Mouse (Mus musculus) liver, embryonic 14.5 days (tissue): ENCODE data around the gene Srsf2.

ENCODE experiments used
- CTCF ChIP-seq: IDR thresholded peaks from 2 replicates; pipeline ENCODE4 v1.5.1; 2016; ENCODE audit warnings: antibody characterized with exemption, low read depth, control low read depth
- EP300 ChIP-seq: IDR thresholded peaks from 2 replicates; pipeline ENCODE4 v1.6.1; 2016; ENCODE audit warnings: antibody characterized with exemption, low read depth

GRCm38 (mm10) chr11:116823255-116823654, 29.6 kb downstream of the Srsf2 start:
- TF ChIP-seq CTCF (no peak), EP300 (no peak)
